ENCODE assay signal across 17 mouse cellular contexts in genomic region chr11:18015239-18015638, GRCm38 (mm10).
DNase-seq lines count a peak whose midpoint lies in the region; ATAC-seq and TF ChIP-seq lines count a peak whose summit lies in the region.
"Had no signal": no experiment of that assay in that cellular context is flagged by ENCODE, and none has a peak within 500 bp of the region (broad histone marks: within the 10 kb centered on the region; RNA-seq: fewer than 3 reads in every experiment).

No protein-coding gene starts in this region.

- WGBS in intestine, embryonic 14.5 days = 24% methylated on average over 4 of the region's 4 CpGs
- WGBS in intestine, postnatal 0 days = 33% methylated on average over 4 of the region's 4 CpGs
- WGBS in forebrain, embryonic 14.5 days = 22% methylated on average over 4 of the region's 4 CpGs
- WGBS in limb, embryonic 10.5 days = 25% methylated on average over 4 of the region's 4 CpGs
- WGBS in neural tube, embryonic 14.5 days = 14% methylated on average over 4 of the region's 4 CpGs

- no peaks in the 10 kb centered on the region for H3K36me3 ChIP-seq in intestine, embryonic 14.5 days (ENCODE audit: control insufficient read depth, insufficient read depth, low read length)
- no peaks in the 10 kb centered on the region for H3K36me3 ChIP-seq in intestine, postnatal 0 days (ENCODE audit: control insufficient read depth, insufficient read depth)
- no peaks in the 10 kb centered on the region for H3K36me3 ChIP-seq in forebrain, embryonic 14.5 days (ENCODE audit: control insufficient read depth, insufficient read depth, low read length)
- H3K36me3 ChIP-seq in limb, embryonic 10.5 days = no peaks in the 10 kb centered on the region
- no peaks in the 10 kb centered on the region for H3K36me3 ChIP-seq in neural tube, embryonic 14.5 days (ENCODE audit: control insufficient read depth, insufficient read depth, low read length)
- H3K36me3 ChIP-seq: embryonic facial prominence, embryonic 15.5 days; heart, embryonic 12.5 days; liver, embryonic 12.5 days had no signal

- H3K4me2 ChIP-seq in intestine, embryonic 14.5 days (ENCODE audit: low read length) = no peak overlapping the region
- H3K4me2 ChIP-seq in intestine, postnatal 0 days (replicated peaks; ENCODE audit: low read depth) = no peak overlapping the region
- peak overlapping the region; percentile 14; the same call in 1 of the 2 replicates for H3K4me2 ChIP-seq in forebrain, embryonic 14.5 days (ENCODE audit: low read length)
- H3K4me2 ChIP-seq in neural tube, embryonic 14.5 days (ENCODE audit: low read depth, low read length) = no peak overlapping the region
- H3K4me2 ChIP-seq: heart, embryonic 12.5 days; liver, embryonic 12.5 days had no signal

- no peak for DNase-seq in intestine, embryonic 14.5 days (ENCODE audit: low spot score)
- DNase-seq in forebrain, embryonic 14.5 days (ENCODE audit: low spot score) = peak; percentile 31
- peak; percentile 32 for DNase-seq in limb, embryonic 10.5 days (ENCODE audit: low spot score)
- no peak for DNase-seq in B cell, adult 2 months
- no peak for DNase-seq in frontal cortex, postnatal 36 days (ENCODE audit: low spot score in 2 of 2)
- DNase-seq: cerebellum, adult 8-10 months; kidney, postnatal 36 days; right cerebral cortex, postnatal 25 days; thymus, postnatal 36 days had no signal

- no peak overlapping the region for H3K9ac ChIP-seq in intestine, embryonic 14.5 days (ENCODE audit: low read length)
- H3K9ac ChIP-seq in intestine, postnatal 0 days (ENCODE audit: low read depth, low read length) = no peak overlapping the region
- H3K9ac ChIP-seq in forebrain, embryonic 14.5 days (ENCODE audit: low read length) = no peak overlapping the region
- H3K9ac ChIP-seq in neural tube, embryonic 14.5 days (replicated peaks; ENCODE audit: low read depth, low read length) = no peak overlapping the region
- H3K9ac ChIP-seq: embryonic facial prominence, embryonic 15.5 days; heart, embryonic 12.5 days; liver, embryonic 12.5 days had no signal

- no peak for TF ChIP-seq CTCF in intestine, postnatal 0 days (IDR thresholded peaks at IDR 0.05; ENCODE audit: low read depth)

- H3K4me1 ChIP-seq in intestine, embryonic 14.5 days (replicated peaks; ENCODE audit: control insufficient read depth, insufficient read depth, low read length) = peaks cover 31% of the 10 kb centered on the region
- no peaks in the 10 kb centered on the region for H3K4me1 ChIP-seq in intestine, postnatal 0 days (replicated peaks; ENCODE audit: control insufficient read depth, insufficient read depth, low read length)
- peaks cover 6% of the 10 kb centered on the region; the same call in 1 of the 2 replicates for H3K4me1 ChIP-seq in forebrain, embryonic 14.5 days (ENCODE audit: control insufficient read depth, insufficient read depth, low read length)
- H3K4me1 ChIP-seq in limb, embryonic 10.5 days = peaks cover 33% of the 10 kb centered on the region
- H3K4me1 ChIP-seq in neural tube, embryonic 14.5 days (ENCODE audit: control insufficient read depth, insufficient read depth, low read length) = peaks cover 2% of the 10 kb centered on the region; the same call in 1 of the 2 replicates
- H3K4me1 ChIP-seq: liver, embryonic 12.5 days had no signal

- peak overlapping the region; percentile 27; the same call in 1 of the 2 replicates for H3K27ac ChIP-seq in intestine, embryonic 14.5 days (ENCODE audit: low read depth)
- H3K27ac ChIP-seq in intestine, postnatal 0 days (ENCODE audit: low read depth, low read length) = no peak overlapping the region
- H3K27ac ChIP-seq in forebrain, embryonic 14.5 days (ENCODE audit: low read depth, low read length) = no peak overlapping the region
- H3K27ac ChIP-seq in limb, embryonic 10.5 days = peak overlapping the region; percentile 51; the same call in 1 of the 2 replicates
- no peak overlapping the region for H3K27ac ChIP-seq in neural tube, embryonic 14.5 days (ENCODE audit: low read depth, low read length)
- H3K27ac ChIP-seq: embryonic facial prominence, embryonic 15.5 days; left cerebral cortex, adult 2 months; liver, embryonic 12.5 days had no signal

- H3K27me3 ChIP-seq in intestine, embryonic 14.5 days (replicated peaks; ENCODE audit: control insufficient read depth, insufficient read depth, low read length) = no peaks in the 10 kb centered on the region
- H3K27me3 ChIP-seq in intestine, postnatal 0 days (replicated peaks; ENCODE audit: control insufficient read depth, insufficient read depth, low read length) = no peaks in the 10 kb centered on the region
- H3K27me3 ChIP-seq in forebrain, embryonic 14.5 days (replicated peaks; ENCODE audit: control insufficient read depth, insufficient read depth, low read length) = no peaks in the 10 kb centered on the region
- H3K27me3 ChIP-seq in limb, embryonic 10.5 days (ENCODE audit: low read depth, poor library complexity, severe bottlenecking) = no peaks in the 10 kb centered on the region
- no peaks in the 10 kb centered on the region for H3K27me3 ChIP-seq in neural tube, embryonic 14.5 days (ENCODE audit: control insufficient read depth, insufficient read depth, low read length)
- H3K27me3 ChIP-seq: CH12.LX; embryonic facial prominence, embryonic 15.5 days; heart, embryonic 12.5 days; liver, embryonic 12.5 days had no signal

- no peak overlapping the region for H3K4me3 ChIP-seq in intestine, embryonic 14.5 days (ENCODE audit: low read depth, low read length)
- H3K4me3 ChIP-seq in intestine, postnatal 0 days (ENCODE audit: low read depth, low read length) = no peak overlapping the region
- H3K4me3 ChIP-seq in forebrain, embryonic 14.5 days (ENCODE audit: low read depth, low read length) = no peak overlapping the region
- H3K4me3 ChIP-seq in limb, embryonic 10.5 days = no peak overlapping the region
- no peak overlapping the region for H3K4me3 ChIP-seq in neural tube, embryonic 14.5 days (ENCODE audit: low read depth, low read length)
- H3K4me3 ChIP-seq: embryonic facial prominence, embryonic 15.5 days; heart, embryonic 12.5 days; left cerebral cortex, adult 2 months; liver, embryonic 12.5 days had no signal

- no peaks in the 10 kb centered on the region for H3K9me3 ChIP-seq in intestine, embryonic 14.5 days (ENCODE audit: control insufficient read depth, low read length)
- H3K9me3 ChIP-seq in intestine, postnatal 0 days (ENCODE audit: control insufficient read depth) = no peaks in the 10 kb centered on the region
- no peaks in the 10 kb centered on the region for H3K9me3 ChIP-seq in forebrain, embryonic 14.5 days (replicated peaks; ENCODE audit: control insufficient read depth, low read length)
- no peaks in the 10 kb centered on the region for H3K9me3 ChIP-seq in limb, embryonic 10.5 days (replicated peaks)
- no peaks in the 10 kb centered on the region for H3K9me3 ChIP-seq in neural tube, embryonic 14.5 days (ENCODE audit: control insufficient read depth, low read length)
- H3K9me3 ChIP-seq: embryonic facial prominence, embryonic 15.5 days; heart, embryonic 12.5 days; liver, embryonic 12.5 days had no signal

- ATAC-seq in intestine, embryonic 14.5 days (replicated peaks; ENCODE audit: low FRiP score, low TSS enrichment, low read depth) = 0 out of 2 replicates have a peak, but pooled peaks have one; percentile 64
- no peak for ATAC-seq in intestine, postnatal 0 days
- ATAC-seq in forebrain, embryonic 14.5 days = peak; percentile 32; the same call in 1 of the 2 replicates
- ATAC-seq in neural tube, embryonic 14.5 days (ENCODE audit: low read depth) = peak; percentile 60; the same call in 1 of the 2 replicates
- ATAC-seq: liver, embryonic 12.5 days; lung, postnatal 0 days had no signal

Comparison
In these comparisons a context has a peak if more than half of its experiments do, and no peak if none do; other contexts are left out.
1. H3K27ac ChIP-seq: peak in intestine, embryonic 14.5 days (single experiment) and limb, embryonic 10.5 days (single experiment); none in intestine, postnatal 0 days (single experiment), forebrain, embryonic 14.5 days (single experiment) and neural tube, embryonic 14.5 days (single experiment).
2. DNase-seq: peak in forebrain, embryonic 14.5 days (single experiment) and limb, embryonic 10.5 days (single experiment); none in intestine, embryonic 14.5 days (single experiment), B cell, adult 2 months (0 of 2) and frontal cortex, postnatal 36 days (0 of 2).